Mouse (Mus musculus) gastrocnemius, adult 8-10 months (tissue): Measurements from ENCODE around the gene Cenpm. TPM values are rescaled to one million over a fixed set of nuclear protein-coding genes. Genes with fewer than 3 reads are reported as not detected.

ENCODE experiments used
- DNase-seq, 2 experiments: peaks; one replicate each; pipeline ENCODE4 v3.0.0; 2022; ENCODE audit warnings: low spot score in 2 of 2
- total RNA-seq, 4 experiments: library from RNA; stranded (reverse); gene quantifications; 2 replicates each; pipeline ENCODE4 v1.2.4; 2022

The Cenpm gene
- total RNA-seq, 4 experiments from 2014 or later = not detected

DNA sequence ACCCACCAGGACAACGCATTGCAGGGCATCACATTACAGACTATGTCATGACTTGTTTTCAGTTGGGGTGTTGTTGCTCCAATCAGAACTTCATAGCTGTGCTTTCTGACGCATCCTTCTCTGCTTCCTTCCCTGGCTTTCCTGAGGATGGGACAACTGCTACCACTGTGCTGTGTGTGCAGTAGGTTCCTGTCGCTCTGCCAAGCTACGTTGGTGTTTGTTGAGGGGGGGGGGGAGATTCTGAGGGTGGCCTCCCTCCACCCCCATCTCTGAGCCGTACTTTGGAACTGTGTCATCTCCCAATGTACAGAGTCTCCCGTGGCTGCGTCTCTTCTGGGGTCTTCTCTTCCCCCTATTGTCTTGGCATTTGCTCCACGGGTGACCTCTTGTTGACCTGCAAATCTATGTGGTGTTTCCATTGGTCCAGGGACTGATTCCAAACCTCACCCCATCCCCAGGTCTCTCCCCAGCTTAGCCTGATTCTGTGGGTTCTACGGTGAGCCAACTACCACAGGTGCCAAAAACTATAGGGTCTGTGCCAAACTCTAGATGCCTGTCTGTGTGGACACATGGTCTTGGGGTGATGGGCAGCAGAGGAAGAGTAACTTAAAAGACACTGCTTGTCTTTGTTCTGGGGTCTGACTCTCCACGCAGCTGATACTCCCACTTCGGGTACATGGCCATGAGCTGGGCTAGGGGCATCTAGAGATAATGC is 29.1 kb downstream of the Cenpm start:
- no peak for DNase-seq

DNA sequence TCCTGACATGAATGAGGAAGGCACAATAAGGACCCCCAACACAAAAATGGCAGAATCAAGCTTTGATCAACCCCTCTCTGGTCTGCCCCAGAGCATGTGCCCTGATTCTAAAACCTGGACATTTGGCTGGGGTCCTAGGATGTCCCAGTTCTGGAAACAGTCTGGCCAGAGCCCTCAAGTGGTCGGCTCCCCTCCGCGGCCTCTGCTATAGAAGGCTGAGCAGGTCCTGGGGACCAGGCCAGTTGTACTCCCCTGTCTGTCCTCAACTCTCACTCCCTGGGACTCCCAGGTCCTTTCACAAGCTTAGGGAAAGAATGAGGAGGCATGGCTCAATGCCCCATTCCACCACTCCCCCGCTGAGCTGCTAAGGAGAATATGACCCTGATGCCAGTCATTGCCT is 31.3 kb downstream of the Cenpm start:
- DNase-seq = no peak

DNA sequence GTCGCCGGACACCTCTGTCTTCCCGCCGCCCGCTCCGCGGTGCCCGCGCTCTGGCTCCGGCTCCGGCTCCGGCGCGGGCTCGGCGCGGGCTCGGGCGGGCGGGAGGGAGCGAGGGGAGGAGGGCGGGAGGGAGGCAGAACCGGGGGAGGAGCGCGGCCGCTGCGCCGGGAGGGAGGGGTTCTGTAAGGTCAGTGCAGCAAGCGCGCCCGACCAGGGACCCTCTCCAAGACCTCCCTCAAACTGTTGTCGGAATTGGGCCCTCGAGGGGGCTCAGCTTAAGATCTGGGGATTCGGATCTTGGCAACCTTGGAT is 31.8 kb downstream of the Cenpm start, which contains the start of gene Shisa8:
Gene Shisa8, minus strand, starts transcription at position 64 of the 312 bp plus-strand sequence.
- no peak for DNase-seq

DNA sequence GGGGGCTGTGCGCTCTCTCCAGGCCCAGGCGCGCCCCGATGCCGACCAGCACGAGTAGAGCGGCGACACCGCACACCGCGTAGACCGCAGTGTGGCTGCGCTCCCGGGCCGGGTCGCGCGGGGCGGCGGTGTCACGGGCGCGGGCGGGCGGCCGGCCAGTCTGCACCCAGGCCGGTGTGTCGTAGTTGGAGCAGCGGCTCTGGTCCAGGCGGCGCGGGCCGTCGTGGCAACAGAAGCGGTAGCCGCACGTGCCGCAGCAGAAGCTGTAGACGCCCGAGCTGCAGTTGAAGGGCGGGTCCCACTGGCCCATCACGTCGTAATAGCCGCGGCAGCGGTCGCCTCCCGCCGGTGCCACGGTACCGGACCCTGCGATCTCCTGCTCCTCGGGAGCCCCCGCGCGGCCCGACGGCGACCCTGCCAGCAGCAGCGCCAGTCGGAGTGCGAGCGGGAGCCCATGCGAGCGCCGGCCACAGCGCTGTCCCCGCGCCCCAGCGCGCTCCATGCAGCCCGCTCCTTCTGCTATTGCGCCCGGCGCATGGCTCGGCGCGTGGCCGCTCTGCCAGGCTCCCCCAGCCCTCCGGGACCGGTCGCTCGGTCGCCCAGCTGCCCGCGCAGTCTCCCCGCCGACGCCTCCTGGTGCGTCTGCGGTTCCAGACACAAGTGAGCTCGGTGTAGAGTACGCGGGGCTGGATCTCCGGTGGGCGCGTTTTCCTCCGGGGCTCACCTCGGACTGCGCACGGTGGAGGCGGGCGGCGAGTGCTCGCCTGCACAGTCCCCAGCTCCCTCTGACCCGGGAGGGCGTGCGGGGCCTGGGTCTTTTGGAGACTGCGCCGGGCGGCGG is 32.4 kb downstream of the Cenpm start:
- no peak for DNase-seq

DNA sequence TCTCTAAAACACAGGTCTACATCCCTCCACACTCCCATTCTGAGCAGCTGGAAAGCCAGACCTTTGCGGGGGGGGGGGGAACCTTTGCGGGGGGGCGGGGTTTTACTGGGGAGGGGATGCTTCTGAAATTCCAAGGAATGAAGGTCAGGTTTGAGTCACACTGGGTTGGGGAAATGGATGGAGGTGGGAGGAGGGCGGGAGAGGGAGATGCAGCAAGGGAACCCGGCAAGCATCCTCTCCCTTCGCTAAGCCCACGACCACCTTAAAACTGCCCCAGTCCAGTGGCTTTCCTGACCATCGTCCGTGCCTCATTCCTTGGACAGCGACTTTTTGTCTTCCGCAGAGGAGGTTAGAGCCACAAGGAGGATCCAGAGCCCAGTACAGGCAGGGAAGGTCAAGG is 33.3 kb downstream of the Cenpm start:
- DNase-seq = no peak

DNA sequence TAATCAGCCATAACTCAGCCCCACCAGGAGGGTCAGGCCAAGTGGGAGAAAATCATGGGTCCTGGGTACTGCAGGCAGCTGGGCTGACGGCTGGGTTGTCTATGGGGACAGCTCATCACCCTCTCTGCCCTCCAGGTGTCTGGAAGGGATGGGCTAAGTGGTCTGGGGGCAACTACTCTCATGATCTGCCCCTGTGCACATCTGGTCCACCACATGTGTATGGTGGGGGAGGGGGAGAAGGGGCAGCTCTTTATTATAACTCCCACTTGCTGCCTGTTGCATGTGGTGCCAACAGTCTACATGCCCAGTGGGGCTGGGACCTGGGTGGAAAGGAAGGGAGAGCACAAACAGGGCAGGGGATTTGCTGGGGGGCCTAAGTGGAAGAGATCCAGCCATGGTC is 33.7 kb downstream of the Cenpm start:
- no peak for DNase-seq

DNA sequence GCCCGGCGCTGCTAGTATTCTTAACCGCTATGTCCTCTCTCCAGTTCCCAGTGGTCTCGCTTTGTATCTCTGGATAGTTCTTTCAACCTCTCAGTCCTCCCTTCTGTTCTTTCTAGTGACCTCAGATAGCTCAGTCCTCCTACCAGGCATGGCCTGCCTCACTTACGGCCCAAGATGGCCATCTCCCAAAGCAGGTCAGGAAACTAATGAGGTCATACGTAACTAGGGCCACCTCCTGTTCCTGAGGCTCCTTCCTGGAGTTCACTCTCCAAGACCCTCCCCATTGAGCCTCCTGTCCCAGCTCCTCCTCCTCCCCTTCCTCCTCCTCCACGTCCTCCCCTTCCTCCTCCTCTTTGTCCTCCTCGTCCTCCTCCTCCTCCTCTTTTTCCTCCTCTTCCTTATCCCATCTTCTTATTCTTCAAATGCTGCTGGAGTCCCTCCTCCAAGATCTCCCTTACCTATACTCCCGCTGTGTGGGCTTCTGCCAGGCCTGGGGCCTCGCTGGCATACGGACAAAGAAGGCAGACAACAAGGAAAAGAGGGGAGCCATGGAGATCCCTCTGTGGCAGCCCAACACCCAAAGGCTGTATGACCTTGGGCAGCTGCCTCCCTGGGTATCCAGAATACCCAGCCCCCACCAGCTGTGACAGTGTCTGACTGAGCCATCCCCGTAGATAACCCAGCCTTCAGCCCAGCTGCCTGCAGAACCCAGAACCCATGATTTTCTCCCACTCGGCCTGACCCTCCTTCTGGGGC is 35.1 kb downstream of the Cenpm start:
- no peak for DNase-seq

DNA sequence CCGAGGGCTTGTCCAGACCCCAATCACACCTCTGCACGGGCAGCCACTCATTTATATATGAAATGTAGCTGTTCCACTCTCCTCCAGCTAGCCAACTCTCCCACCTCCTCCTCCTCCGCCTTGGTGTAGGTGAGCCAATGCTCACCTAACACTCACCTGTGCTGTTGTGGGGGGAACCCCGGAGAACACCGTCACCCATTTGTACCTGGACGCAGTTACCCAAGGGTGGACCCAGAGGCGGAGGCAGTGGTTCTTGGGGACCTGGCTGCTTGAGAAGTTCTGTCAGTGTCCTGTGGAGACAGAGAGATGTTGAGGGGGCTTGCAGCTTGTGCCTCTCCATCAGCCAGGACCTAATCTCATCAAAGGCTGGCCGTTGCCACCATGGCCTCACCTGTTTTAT is 36.2 kb downstream of the Cenpm start:
- no peak for DNase-seq

DNA sequence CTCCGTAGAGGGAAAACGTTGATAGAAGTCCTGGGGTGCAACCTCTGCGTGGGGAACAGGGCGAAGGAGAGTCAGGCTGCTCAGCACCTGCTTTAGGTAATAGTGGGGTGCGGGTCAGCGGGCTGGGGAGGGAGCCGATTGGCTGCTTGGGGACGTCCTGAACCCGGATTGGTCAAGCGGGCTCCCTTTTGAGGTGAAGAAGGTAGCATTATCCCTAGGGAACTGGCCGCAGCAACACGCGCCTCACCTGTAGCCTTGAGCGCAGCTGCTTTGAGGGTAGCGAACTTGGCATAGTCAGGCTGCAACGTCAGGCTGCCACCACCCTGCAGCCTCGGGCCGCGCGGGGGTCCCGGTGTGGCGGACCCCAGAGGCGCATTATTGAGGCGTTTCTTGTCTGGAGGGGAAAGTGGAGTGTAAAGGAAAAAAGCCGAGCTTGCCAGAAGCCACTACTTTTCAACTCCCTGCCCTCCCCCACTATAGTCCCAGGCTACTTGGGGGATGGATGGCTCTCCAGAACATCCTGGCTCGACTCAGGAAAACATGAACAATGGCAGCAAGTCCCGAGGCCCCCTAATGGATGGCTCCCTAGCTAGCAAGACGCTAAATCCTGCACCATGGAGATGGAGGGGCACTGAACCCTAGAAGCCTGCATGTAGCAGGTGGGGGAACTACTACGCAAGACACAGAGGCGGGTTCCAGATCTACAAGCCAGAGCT is 36.9 kb downstream of the Cenpm start:
- DNase-seq = no peak

DNA sequence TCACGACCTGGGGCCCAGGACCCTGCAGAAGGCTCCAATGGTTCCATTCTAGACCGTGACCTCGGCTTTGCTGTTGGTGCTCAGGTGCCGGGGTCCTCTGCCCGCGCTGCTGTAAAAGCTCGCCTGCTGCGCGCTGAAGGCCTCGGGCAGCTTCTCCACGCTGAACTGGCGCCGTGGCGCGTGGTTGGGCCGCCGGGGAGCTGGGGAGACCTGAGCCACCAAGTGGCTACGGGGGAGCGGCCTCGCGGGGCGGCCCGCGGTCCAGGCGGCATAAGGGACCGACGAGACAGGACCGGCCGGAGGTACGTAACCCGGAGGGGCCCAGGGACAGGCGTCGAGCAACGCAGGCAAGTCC is 37.5 kb downstream of the Cenpm start:
- no peak for DNase-seq

DNA sequence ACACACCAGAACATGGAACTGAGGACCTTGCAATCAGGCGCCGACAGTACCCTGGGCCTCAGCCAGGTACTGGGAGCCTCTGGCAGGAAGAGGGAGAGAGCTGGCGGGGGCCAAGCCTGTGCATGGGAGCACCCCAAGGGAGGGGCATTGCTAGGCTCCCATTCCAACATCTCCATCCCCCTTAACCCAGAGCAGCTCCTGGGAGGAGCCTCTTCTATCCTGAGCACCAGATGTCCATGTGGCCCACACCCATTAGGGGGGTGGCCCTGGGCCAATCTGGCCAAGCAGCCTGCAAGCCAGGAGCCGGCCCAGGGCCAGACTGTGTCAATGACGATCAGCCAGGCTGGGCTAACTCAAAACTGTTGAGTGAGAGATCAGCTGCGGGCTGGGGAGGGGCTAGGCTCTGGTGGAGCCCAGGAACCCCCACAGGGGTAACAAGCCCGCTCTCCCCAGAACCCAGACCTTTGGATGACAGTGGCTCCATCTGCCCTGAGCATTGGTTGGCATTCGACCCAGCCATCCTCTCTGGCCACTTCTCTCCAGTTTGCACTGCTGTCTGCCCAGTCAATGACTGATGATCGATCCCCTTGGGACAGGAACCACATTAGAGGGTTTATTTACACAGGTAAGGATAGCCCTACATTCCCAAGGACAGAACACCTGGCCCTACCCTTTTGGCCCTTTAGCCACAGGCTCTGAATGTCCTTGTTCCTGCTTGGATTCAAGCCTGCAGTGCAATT is 38.0 kb downstream of the Cenpm start:
- DNase-seq = peak; percentile 66 to 80

DNA sequence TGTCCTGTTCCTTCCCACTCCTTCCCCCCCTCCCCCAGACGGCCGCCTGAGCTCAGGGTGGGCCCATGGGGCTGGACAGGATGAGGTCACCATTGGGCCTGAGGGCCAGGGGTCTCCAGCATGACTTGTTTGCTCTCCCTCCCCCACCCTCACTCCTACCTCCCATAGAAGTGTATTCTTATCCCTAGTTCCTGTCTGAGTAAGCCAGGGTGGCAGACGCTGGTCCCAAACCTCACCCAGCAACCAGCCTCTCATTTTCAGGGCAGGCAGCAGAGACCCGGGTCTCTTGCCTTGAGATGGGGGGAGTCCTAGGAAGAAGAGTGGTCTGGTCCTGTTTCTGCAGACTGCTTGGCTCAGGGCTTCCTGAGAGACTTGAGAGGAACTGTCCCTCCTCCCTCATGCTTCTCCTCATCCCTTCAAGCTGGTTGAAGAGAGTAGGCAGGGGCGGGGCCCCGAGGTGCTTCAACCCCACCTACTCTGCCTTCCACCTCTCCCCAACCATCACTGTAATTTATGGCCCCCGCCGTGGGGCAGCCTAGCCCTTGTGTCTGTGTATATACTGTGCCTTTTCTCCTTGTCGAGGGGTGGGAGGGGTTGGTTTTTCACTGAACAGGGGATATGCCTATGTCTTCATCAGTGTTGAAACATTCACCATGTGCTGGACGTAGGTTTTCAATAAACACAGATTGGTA is 39.7 kb downstream of the Cenpm start:
- DNase-seq = no peak

DNA sequence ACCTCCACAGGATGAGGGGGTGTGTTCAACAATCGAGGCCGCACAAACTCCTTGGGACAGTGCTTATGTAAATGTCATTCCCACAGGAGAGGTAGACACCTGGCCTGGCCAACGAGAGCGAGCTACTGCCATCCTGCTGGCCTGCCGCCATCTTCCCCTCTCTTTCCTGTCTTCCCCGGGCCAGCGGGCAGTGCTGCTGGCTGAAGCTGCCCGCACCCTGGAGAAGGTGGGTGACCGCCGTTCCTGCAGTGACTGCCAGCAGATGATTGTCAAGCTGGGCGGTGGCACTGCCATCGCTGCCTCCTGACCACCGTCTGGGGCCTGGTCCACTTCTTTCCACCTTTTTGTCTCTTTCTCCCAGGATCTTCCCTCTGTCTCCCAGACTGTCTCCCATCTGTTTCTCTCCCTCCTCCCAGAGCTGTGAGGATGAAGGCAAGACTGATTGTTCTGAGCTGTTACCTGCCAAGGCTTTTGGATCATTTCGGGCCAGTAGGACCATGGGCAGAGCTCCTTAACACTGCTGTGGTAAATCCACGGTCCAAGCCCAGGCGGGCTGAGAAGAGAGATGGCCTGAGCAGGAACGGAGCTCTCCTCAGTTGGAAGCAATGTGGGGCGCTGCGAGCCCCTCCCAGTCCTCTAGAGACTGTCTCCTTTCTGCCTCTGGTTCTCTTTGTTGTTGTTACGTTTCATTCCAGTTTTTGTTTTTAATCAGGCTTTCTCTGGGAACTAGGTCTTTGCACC is 40.8 kb downstream of the Cenpm start:
- DNase-seq = no peak

DNA sequence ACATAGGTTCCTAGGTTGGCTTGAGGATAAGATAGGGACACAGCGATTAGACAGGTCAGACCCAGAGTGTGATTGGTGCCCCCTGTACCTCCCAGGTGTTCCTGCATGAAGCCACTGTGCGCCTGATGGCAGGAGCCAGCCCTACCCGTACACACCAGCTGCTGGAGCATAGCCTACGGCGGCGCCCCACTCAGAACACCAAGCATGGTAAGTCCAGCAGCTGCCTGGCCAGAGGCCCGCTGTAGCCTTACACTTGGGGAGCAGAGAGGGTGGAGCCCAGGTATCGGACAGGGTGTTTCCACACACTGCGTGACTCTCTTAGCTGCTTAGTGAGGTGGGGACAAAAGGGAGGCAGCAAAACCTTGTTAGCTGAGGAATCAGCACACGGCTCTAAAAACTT is 41.5 kb downstream of the Cenpm start:
- no peak for DNase-seq

DNA sequence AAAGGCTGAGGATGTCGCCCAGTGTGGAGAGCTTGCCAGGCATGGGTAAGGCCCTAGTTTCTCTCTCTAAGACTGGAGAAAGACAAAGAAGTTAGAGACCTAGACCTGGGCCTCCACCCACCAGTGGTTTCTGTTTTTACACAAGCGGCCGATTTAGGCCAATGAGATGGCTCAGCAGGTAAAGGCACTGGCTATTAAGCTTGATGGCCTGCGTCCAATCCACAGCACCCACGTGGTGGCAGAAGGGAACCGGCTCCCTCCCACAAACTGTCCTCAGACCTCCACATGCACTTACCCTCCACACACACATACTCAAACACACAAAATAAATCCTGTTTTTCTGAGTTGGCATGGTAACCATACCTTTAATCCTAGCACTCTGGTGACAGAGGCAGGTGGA is 42.5 kb downstream of the Cenpm start:
- DNase-seq = no peak

DNA sequence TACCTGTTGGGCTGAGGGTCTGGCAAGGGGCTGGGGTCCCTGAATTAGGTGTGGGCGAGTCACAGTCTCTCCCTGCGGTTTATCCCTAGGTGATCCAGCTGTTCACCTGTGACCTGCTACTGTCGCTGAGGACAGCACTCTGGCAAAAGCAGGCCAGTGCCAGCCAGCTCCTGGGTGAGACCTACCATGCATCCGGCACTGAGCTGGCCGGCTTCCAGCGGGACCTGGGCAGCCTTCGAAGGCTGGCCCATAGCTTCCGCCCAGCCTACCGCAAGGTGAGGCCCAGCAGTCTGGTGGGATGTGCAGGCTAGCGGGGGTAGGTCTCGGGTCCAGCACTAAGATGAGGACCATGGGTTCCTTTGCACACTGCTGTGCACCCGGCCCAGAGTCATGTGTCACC is 45.0 kb downstream of the Cenpm start:
- DNase-seq = no peak

DNA sequence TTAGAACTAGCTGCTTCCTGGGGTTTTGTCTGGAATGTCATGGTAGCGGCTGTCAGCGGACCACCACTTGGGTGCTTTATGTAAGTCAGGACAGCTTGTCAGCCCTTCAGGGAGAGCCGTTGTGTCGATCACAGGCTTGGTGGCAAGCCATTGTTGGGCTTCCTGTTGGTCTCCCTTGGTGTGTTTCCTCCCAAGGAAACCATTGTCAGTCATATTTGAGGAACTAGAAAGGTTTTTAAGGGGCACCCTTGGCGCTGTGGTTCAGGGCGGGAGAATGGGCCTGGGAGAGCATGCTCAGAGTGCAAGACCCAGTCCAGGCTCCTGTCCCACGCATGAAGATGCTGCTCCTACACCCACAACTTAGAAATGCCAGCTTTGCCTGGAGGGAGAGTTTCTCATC is 46.2 kb downstream of the Cenpm start:
- no peak for DNase-seq

DNA sequence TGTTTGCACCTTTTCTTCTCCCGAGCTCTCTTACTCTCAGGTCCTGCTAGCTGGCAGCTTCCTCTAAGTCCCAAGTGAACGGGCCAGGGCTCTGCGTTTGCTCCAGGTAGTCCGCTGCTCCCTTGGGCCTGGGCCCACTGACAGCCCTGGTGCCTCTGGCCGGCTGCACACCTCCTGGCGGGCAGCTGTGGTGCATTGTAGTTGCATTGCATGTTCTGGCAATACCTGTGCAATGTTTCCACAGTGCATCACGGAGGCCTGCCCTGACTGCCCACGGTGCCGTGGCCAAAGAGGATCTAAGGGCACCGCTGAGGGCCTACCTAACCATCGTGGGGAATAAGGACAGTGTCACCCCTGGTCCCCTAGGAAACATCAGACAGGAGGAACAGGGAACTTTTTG is 46.6 kb downstream of the Cenpm start:
- DNase-seq = no peak

DNA sequence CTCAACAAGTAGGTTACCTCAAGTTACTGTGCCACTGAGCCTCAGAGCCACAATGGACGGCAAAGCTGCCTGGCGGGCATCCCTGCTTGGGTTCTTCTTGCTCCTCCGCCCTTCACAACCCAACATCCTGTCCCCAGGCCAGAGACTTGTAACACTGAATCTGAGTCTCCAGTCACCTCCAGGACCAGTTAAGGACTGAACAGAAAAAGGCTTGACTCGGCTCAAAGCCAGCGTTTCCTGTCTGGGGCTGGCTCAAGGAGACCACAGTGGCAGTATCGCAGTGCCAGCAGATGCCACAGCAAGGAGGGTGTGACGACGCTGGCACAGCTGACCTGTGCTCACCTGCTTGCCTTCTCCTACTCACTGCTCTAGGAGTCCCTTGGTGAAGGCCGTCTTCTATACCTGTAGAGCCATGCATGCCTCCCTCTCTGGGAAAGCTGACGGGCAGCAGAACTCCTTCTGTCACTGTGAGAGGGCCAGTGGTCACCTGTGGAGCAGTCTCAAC is 47.2 kb downstream of the Cenpm start:
- DNase-seq = no peak

DNA sequence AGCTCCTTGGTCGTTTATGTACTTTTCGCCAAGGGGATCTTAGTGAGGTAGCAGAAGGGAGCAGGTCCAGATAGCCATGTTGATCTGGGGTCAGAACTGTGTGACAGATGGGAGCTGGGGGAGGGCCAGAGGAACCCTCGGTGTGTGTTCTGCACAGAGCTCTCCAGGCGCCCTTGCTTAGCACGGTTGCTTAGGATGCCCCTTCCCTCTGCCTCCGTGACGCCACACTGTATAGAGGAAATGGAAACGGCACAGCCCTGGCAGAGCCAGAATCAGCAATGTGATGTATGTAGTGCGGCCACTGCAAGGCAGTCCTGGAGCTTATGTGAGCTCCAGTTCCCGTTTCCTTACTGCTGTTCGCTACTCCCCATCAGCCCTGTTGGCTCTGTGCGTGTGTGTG is 48.2 kb downstream of the Cenpm start:
- no peak for DNase-seq
